Mouse (Mus musculus) neutrophil, adult 5-6 weeks (primary cell): ENCODE data around the gene Ndst2. TPM values are rescaled to one million over a fixed set of nuclear protein-coding genes. Genes with fewer than 3 reads are reported as not detected.

ENCODE experiments used
- ATAC-seq: fragments of 151-379, 151-347 bp; 2 replicates; pipeline ENCODE4 v1.8.0; 2017; ENCODE audit warnings: mild to moderate bottlenecking, moderate TSS enrichment; ENCODE audit not compliant: insufficient number of reproducible peaks, poor library complexity, low FRiP score, severe bottlenecking; ENCODE audit errors: extremely low read depth
- total RNA-seq: library from RNA; stranded (forward); fragments of 200-1000 nt; gene quantifications from 2 replicates; pipeline ENCODE4 v1.2.3, GENCODE M21; 2017

Ndst2 gene
- total RNA-seq, 1 experiment from 2014 or later = 21.4 TPM

DNA sequence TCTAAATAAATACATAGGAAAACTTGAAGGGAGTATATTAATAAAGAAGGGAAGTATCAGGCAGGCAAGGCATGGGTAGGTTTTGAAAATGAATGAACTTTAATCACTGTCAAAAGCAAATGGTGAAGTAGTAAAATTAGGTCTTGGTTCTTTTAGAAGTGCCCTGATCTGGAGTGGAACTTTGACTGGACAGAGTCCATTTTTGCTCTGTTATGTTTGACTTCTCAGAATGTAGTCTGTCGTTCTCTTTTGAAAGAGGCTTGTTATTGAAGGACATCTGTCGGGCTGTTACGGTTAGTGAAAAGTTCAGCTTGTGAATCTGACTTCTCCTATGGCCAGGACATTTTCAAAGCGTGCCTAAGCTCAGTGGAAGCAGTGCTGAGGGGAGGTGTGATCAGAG is 56.5 kb downstream of the Ndst2 start:
- ATAC-seq = no peak

DNA sequence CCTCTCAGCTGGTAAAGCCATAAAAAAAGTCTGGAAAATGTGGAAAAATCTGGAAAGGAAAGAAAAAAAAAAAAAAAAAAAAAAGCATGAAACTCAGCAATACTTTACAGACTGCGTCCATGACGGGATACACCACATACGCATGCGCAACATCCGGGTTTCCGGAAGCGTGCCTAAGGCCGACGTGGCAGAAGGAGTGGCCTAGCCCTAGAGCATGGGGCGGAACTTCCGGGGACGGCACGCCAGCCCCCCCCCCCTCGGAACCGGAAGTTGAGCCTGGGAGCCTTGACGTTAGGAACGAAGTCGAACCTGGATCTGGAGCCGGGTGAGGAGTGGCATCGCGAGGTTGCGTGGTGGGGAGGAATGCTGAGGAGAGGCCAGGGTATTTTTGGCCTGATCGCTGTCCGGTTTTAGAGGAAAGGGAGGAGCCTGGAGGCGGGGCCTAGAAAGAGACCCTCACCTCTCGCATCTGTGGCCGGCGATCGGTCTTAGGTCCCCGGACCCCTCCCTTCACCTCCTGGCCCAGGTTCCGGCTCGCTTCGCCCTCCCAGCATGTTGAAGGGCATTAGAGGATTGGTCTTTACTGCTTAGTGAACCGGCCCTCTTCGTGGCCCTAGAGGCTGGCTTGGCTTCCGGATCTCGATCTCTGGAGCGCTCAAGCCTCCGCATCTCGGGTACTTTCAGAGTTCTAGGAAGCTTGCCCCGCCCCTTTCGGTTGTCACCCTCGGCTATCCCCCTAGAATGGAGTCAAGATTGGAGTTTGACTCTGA is 60.1 kb downstream of the Ndst2 start, which contains the start of gene Sec24c:
Gene Sec24c, plus strand, starts transcription at position 245 of the 770 bp plus-strand sequence.
- ATAC-seq = peak; percentile 95

DNA sequence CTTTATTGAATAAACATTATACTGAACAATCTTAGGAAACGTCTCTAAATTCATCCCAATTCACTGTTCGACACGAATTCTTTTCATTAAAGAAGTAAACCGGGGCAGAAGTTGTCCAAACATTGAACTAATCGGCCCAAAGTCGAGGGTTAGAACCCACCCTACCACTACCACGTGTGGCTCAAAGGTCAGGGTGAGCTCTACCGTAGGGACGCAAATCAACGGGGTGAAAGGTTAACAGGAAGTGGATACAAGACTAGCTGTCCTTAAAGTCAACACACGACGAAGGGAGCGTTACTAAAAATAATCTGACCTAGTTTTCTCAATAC is 60.7 kb downstream of the Ndst2 start:
- ATAC-seq = no peak

Other genes starting within 250 kb of the Ndst2 start
- 2.9 and 3.7 TPM in 2 replicates for gene Mss51, start 237.7 kb downstream of the Ndst2 start, total RNA-seq
- gene Ppp3cb, start 188.0 kb downstream of the Ndst2 start, total RNA-seq = 88.2 and 88.3 TPM in 2 replicates
- gene Usp54, start 93.5 kb downstream of the Ndst2 start, total RNA-seq = 3.2 and 4.5 TPM in 2 replicates
- gene Myoz1, start 78.0 kb downstream of the Ndst2 start, total RNA-seq = not detected in 2 replicates
- gene Synpo2l, start 66.2 kb downstream of the Ndst2 start, total RNA-seq = 0.12 TPM in 1 of 2 replicates, not detected in the other
- gene Sec24c, start 60.3 kb downstream of the Ndst2 start, total RNA-seq = 188 and 209 TPM in 2 replicates
- 5.6 and 5.7 TPM in 2 replicates for gene Fut11, start 39.6 kb downstream of the Ndst2 start, total RNA-seq
- 43.1 and 47.8 TPM in 2 replicates for gene Chchd1, start 31.6 kb downstream of the Ndst2 start, total RNA-seq
- 97.9 and 103 TPM in 2 replicates for gene Zswim8, start 27.0 kb downstream of the Ndst2 start, total RNA-seq
- 53.7 and 64.2 TPM in 2 replicates for gene Camk2g, start 59.5 kb upstream of the Ndst2 start, total RNA-seq
- gene Plau, start 102.1 kb upstream of the Ndst2 start, total RNA-seq = 0.12 and 0.81 TPM in 2 replicates
- gene Vcl, start 194.8 kb upstream of the Ndst2 start, total RNA-seq = 30.0 and 39.3 TPM in 2 replicates